Mouse (Mus musculus): ENCODE data around the gene Auh. TPM values are rescaled to one million over a fixed set of nuclear protein-coding genes. Genes with fewer than 3 reads are reported as not detected.

The Auh gene
- total and polyA plus RNA-seq, 3 experiments: 68.5 to 191 (median 74.1) TPM

- peaks cover 0 to 10% of the 10 kb centered on the region in 2 experiments for H3K36me3 ChIP-seq (replicated peaks in 1 of 2; ENCODE audit: control insufficient read depth in 1 of 2, insufficient read depth in 1 of 2, low read length in 1 of 2)
- H3K4me3 ChIP-seq (replicated peaks in 1 of 3; ENCODE audit: low read depth in 2 of 3, low read length in 2 of 3, poor library complexity in 1 of 3): no peak overlapping the region
- no peak overlapping the region for H3K9ac ChIP-seq (ENCODE audit: insufficient read depth, low read depth)
- H3K27me3 ChIP-seq (replicated peaks): no peaks in the 10 kb centered on the region
- no peaks in the 10 kb centered on the region for H3K9me3 ChIP-seq (replicated peaks; ENCODE audit: low read length)
- no peak for DNase-seq (ENCODE audit: extremely low read depth)
- peaks cover 30% of the 10 kb centered on the region for H3K79me2 ChIP-seq (replicated peaks; ENCODE audit: control insufficient read depth, extremely low read depth, insufficient read depth, poor library complexity, severe bottlenecking)
- TF ChIP-seq MAZ (IDR thresholded peaks at IDR 0.05; ENCODE audit: low read depth, low read length) (no peak), POLR2AphosphoS2 (IDR thresholded peaks at IDR 0.05; ENCODE audit: low read depth, low read length) (no peak), IRF4 (IDR thresholded peaks at IDR 0.05; ENCODE audit: low read depth, low read length) (no peak), ZNF384 (IDR thresholded peaks at IDR 0.05; ENCODE audit: low read depth, low read length) (no peak), JUND (conservative IDR thresholded peaks at IDR 0.05; ENCODE audit: low read depth, low read length) (no peak), MEF2A (IDR thresholded peaks at IDR 0.05; ENCODE audit: borderline replicate concordance, low read depth, low read length) (no peak), SMC3 (IDR thresholded peaks at IDR 0.05; ENCODE audit: low read depth, low read length) (no peak), JUN (IDR thresholded peaks at IDR 0.05; ENCODE audit: insufficient read depth, low read depth, low read length) (no peak), ZMIZ1 (IDR thresholded peaks at IDR 0.05; ENCODE audit: low read depth, low read length) (no peak), ZKSCAN1 (IDR thresholded peaks at IDR 0.05; ENCODE audit: borderline replicate concordance, low read depth, low read length) (no peak), KAT2A (IDR thresholded peaks at IDR 0.05; ENCODE audit: insufficient replicate concordance, low read length) (no peak), NRF1 (IDR thresholded peaks at IDR 0.05; ENCODE audit: low read depth, low read length) (no peak)
- in situ Hi-C loops (cut with MboI; ENCODE audit: low pct_ligation_motif_present, low pct_unique_long_range_greater_than_20kb, low sequenced_read_pairs): no loop called here
- H3K4me1 ChIP-seq (ENCODE audit: control insufficient read depth in 1 of 2, insufficient read depth in 2 of 2): peaks cover 0 to 25% of the 10 kb centered on the region in 2 experiments; a peak in 2 of 4 replicates
- H3K27ac ChIP-seq (ENCODE audit: insufficient read depth, low read depth): no peak overlapping the region
- dilution Hi-C loops (cut with MboI; ENCODE audit: extremely low pct_ligation_motif_present, extremely low pct_unique_long_range_greater_than_20kb, low sequenced_read_pairs): no loop called here
- no peak overlapping the region for H3K4me2 ChIP-seq (ENCODE audit: insufficient read depth, low read depth, poor library complexity, severe bottlenecking)
Measured at GRCm38 (mm10) chr13:52930582-52930981, 1.1 kb upstream of the Auh start.

- Histone ChIP-seq H3K27ac (ENCODE audit: insufficient read depth, low read depth) (peak overlapping the region; percentile 67), H3K27me3 (replicated peaks) (no peaks in the 10 kb centered on the region), H3K9me3 (replicated peaks; ENCODE audit: low read length) (peaks cover 6% of the 10 kb centered on the region), H3K4me2 (ENCODE audit: insufficient read depth, low read depth, poor library complexity, severe bottlenecking) (peak overlapping the region; percentile 92), H3K79me2 (replicated peaks; ENCODE audit: control insufficient read depth, extremely low read depth, insufficient read depth, poor library complexity, severe bottlenecking) (peaks cover 52% of the 10 kb centered on the region), H3K9ac (ENCODE audit: insufficient read depth, low read depth) (peak overlapping the region; percentile 53), H3K36me3 (replicated peaks in 1 of 2; ENCODE audit: control insufficient read depth in 1 of 2, insufficient read depth in 1 of 2, low read length in 1 of 2) (peaks cover 0 to 21% of the 10 kb centered on the region in 2 experiments), H3K4me1 (ENCODE audit: control insufficient read depth in 1 of 2, insufficient read depth in 2 of 2) (peaks cover 6 to 47% of the 10 kb centered on the region in 2 experiments; a peak in 2 of 4 replicates), H3K4me3 (replicated peaks in 1 of 3; ENCODE audit: low read depth in 2 of 3, low read length in 2 of 3, poor library complexity in 1 of 3) (peak overlapping the region; percentile 80 to 95 (median 86))
- in situ Hi-C loops (cut with MboI; ENCODE audit: low pct_ligation_motif_present, low pct_unique_long_range_greater_than_20kb, low sequenced_read_pairs) (loop anchor here (10.0 kb wide), 1 partner anchor 134 kb away; no protein-coding TSS in a partner anchor), dilution Hi-C loops (cut with MboI; ENCODE audit: extremely low pct_ligation_motif_present, extremely low pct_unique_long_range_greater_than_20kb, low sequenced_read_pairs) (no loop called here)
- peak; percentile 45 for DNase-seq (ENCODE audit: extremely low read depth)
- TF ChIP-seq E2F4 (IDR thresholded peaks at IDR 0.05; ENCODE audit: insufficient replicate concordance, low read depth, low read length) (no peak), SMC3 (IDR thresholded peaks at IDR 0.05; ENCODE audit: low read depth, low read length) (no peak; the same call in 1 of the 2 replicates), POLR2A (IDR thresholded peaks at IDR 0.05; ENCODE audit: low read depth, low read length) (no peak), UBTF (IDR thresholded peaks at IDR 0.05; ENCODE audit: low read depth, low read length) (no peak), MYC (IDR thresholded peaks at IDR 0.05; ENCODE audit: low read depth, low read length) (no peak), PAX5 (IDR thresholded peaks at IDR 0.05; ENCODE audit: low read length) (no peak), ELF1 (IDR thresholded peaks at IDR 0.05; ENCODE audit: low read depth, low read length) (no peak), USF1 (IDR thresholded peaks at IDR 0.05; ENCODE audit: low read depth, low read length) (no peak), MAX (IDR thresholded peaks at IDR 0.05; ENCODE audit: low read length) (no peak), NRF1 (IDR thresholded peaks at IDR 0.05; ENCODE audit: low read depth, low read length) (no peak), ETS1 (conservative IDR thresholded peaks at IDR 0.05; ENCODE audit: low read depth, low read length) (no peak), MEF2A (IDR thresholded peaks at IDR 0.05; ENCODE audit: borderline replicate concordance, low read depth, low read length) (no peak), RCOR1 (conservative IDR thresholded peaks at IDR 0.05; ENCODE audit: low read depth, low read length) (no peak), ZMIZ1 (IDR thresholded peaks at IDR 0.05; ENCODE audit: low read depth, low read length) (0 out of 2 replicates have a peak, but pooled peaks have one; percentile 6), JUND (conservative IDR thresholded peaks at IDR 0.05; ENCODE audit: low read depth, low read length) (no peak), BHLHE40 (IDR thresholded peaks at IDR 0.05; ENCODE audit: low read depth, low read length) (peak; percentile 20; the same call in 1 of the 2 replicates), RAD21 (IDR thresholded peaks at IDR 0.05; ENCODE audit: low read depth, low read length) (peak; percentile 3), MXI1 (IDR thresholded peaks at IDR 0.05; ENCODE audit: low read depth, low read length) (peak; percentile 17; the same call in 1 of the 2 replicates), CHD2 (IDR thresholded peaks at IDR 0.05; ENCODE audit: low read length) (no peak), ZNF384 (IDR thresholded peaks at IDR 0.05; ENCODE audit: low read depth, low read length) (no peak), MAZ (IDR thresholded peaks at IDR 0.05; ENCODE audit: low read depth, low read length) (no peak), NELFE (IDR thresholded peaks at IDR 0.05; ENCODE audit: low read depth, low read length) (no peak), CTCF (conservative IDR thresholded peaks at IDR 0.05 in 1 of 2, IDR thresholded peaks at IDR 0.05 in 1 of 2; ENCODE audit: low read depth in 2 of 2, low read length in 2 of 2) (peak in 1 of 2 experiments; percentile 15; a peak in 1 of 4 replicates), SIN3A (IDR thresholded peaks at IDR 0.05; ENCODE audit: low read length) (peak; percentile 51; the same call in 1 of the 2 replicates), HCFC1 (IDR thresholded peaks at IDR 0.05; ENCODE audit: low read depth, low read length) (no peak), MAFK (IDR thresholded peaks at IDR 0.05; ENCODE audit: insufficient replicate concordance, low read length) (no peak), TBP (conservative IDR thresholded peaks at IDR 0.05; ENCODE audit: low read depth, low read length) (0 out of 2 replicates have a peak, but pooled peaks have one; percentile 24)
Measured at GRCm38 (mm10) chr13:52928392-52928791, 1.1 kb downstream of the Auh start.
